Mouse (Mus musculus): ENCODE results near the gene Flnc. TPM values are rescaled to one million over a fixed set of nuclear protein-coding genes. Genes with fewer than 3 reads are reported as not detected.

The Flnc gene
- total RNA-seq (2023) = not detected

DNA sequence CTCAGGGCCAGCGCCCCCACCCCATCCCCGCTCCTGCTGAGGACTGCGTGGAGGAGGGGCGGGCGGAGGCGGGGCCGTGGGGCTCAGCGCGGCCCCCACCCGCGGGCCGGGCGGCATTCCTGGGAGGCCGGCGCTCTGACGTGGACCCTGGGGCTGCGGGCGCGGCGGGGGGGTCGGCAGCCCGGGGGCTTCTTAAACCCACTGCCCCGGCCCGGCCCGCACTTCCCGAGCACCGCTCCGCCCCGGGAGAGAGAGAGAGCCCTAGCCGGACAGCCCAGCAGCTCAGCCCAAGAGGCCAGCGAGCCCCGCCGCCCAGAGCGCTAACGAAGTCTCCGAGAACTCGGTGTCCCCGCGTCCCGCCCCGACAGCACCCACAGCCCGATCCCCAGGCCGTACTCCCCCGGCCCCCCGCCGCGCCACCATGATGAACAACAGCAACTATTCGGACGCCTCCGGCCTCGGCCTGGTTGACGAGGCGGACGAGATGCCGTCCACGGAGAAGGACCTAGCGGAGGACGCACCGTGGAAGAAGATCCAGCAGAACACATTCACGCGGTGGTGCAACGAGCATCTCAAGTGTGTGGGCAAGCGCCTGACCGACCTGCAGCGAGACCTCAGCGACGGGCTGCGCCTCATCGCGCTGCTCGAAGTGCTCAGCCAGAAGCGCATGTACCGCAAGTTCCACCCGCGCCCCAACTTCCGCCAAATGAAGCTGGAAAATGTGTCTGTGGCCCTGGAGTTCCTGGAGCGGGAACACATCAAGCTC, at the start of gene Flnc:
TSS of gene Flnc (plus strand) at position 219 of the 766 bp plus-strand sequence.

DNA sequence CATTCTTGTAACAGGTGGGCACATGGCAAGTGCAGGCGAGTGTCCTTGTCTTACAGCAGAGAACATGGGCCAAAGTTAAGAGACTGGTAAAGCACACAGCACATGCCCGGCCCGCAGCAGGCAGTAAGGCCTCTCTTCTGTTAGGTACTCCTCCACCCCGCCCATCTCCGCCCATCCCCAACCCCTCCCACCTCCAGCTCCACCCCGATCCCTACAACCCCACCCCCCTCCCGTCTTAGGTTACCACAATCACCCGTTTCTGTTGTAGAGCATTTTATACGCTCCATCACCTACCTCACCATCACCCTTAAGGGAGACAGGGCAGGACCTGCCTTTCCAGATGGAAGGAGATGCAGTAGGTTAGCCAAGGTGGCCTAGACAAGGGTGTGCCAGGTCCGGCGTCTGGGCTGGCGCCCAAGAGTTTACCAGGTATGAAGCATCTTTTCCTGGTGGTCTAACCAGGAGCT, 45.0 kb upstream of the Flnc start, which contains the start of gene Opn1sw:
TSS of gene Opn1sw (minus strand) at position 417 of the 467 bp plus-strand sequence.

GRCm38 (mm10) chr6:29395910-29396713, 36.9 kb upstream of the Flnc start, which contains the start of gene Ccdc136:
Ccdc136 (plus strand) TSS chr6:29396309.

GRCm38 (mm10) chr6:29467583-29468354, 34.7 kb downstream of the Flnc start, which contains the start of gene Atp6v1f:
Atp6v1f (plus strand) TSS chr6:29467718.

DNA sequence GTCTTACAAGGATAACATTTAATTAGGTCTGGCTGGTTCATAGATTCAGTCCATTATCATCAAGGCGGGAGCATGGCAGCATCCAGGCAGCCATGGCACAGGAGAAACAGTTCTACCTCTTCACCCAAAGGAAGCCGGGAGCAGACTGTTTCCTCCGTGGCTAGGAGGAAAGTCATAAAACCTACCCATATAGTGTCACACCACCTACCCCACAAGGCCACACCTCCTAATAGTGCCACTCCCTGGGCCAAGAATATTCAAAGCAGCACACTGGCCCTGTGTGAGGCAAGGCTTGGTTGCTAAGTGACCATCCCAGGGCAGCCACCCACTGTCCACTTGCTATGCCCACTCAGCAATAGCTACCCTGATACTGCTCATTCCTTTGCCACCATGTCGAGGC, 38.1 kb downstream of the Flnc start, which contains the start of gene Atp6v1fnb:
TSS of gene Atp6v1fnb (plus strand) at position 301 of the 400 bp plus-strand sequence.

DNA sequence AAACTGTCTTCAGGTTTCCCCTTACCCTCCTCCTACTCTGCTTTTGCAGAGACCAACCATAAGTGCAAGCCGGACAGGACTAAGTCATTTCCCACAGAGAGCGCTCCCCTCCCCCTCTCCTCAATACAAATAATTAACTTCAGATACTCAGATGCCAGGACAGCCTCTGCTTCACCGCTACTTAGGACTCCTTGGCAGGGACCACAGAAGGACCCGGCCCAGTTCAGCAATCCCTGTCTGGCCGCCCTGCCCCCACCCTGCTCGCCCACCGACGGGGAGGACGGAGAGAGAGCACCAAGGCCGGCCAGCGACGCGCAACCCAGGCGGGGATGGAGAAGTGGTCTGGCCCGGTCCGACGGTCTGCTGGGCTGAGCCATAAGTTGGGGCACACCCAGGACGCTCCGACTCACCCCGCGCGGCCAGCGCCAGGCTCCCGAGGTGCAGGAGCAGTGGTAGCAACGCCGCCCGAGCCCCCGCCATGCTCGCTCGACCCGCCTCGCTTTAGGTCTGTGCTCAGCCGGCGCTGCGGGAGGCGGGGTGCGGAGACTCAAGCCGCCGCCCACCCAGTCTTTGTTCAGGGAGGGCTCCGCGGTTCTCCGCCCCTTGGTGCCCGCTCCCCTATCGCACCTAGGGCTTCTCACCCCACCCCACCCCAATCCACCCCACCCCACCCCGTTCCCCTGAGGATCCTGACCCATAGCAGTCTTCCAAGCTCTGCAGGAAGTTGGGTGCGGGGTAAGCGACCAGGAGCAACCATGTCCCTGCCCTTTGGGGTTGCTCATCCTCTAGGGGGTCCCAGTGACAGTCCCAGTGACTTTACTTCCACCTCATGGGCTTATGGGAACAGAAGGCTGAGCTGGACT, 74.6 kb downstream of the Flnc start, which contains the start of gene Kcp:
TSS of gene Kcp (minus strand) at position 506 of the 863 bp plus-strand sequence.

Other genes with a start within 250 kb of the Flnc start
- gene Impdh1, start 216.9 kb upstream of the Flnc start, total RNA-seq (2023) = 100 to 1,000 TPM; 130 to 147 TPM
- 10 to 100 TPM; 11.1 to 12.2 TPM for gene Hilpda, start 160.8 kb upstream of the Flnc start, total RNA-seq (2023)
- 1 to 10 TPM; 1.3 to 1.5 TPM for gene Fam71f2, start 153.7 kb upstream of the Flnc start, total RNA-seq (2023)
- gene Fam71f1, start 114.1 kb upstream of the Flnc start, total RNA-seq (2023) = not detected
- gene Calu, start 85.2 kb upstream of the Flnc start, total RNA-seq (2023) = 10 to 100 TPM; 58.1 to 65.7 TPM
- gene Opn1sw, start 44.8 kb upstream of the Flnc start, total RNA-seq (2023) = not detected
- 1 to 10 TPM in 1 of 2 experiments, under 1 TPM in 1; 0.21 to 1.7 TPM for gene Ccdc136, start 36.9 kb upstream of the Flnc start, total RNA-seq (2023)
- 100 to 1,000 TPM; 153 to 159 TPM for gene Atp6v1f, start 34.5 kb downstream of the Flnc start, total RNA-seq (2023)
- 10 to 100 TPM in 1 of 2 experiments, 1 to 10 TPM in 1; 9.8 to 12.1 TPM for gene Atp6v1fnb, start 38.2 kb downstream of the Flnc start, total RNA-seq (2023)
- not detected for gene Kcp, start 74.7 kb downstream of the Flnc start, total RNA-seq (2023)
- 1 to 10 TPM; 3.6 to 6.3 TPM for gene Irf5, start 93.4 kb downstream of the Flnc start, total RNA-seq (2023)
- 100 to 1,000 TPM; 103 to 107 TPM for gene Tnpo3, start 176.6 kb downstream of the Flnc start, total RNA-seq (2023)